Mouse (Mus musculus) thymus, postnatal 36 days (tissue): ENCODE data around the gene Olfr1383.
"Not testable (repeated sequence)": the region's sequence is repeated elsewhere in the genome, so short reads cannot be mapped to it uniquely, and the experiment has no call there.

ENCODE experiments used
- DNase-seq, 2 experiments: peaks; one replicate each; pipeline ENCODE4 v3.0.0; 2022; ENCODE audit warnings: mixed read lengths in 2 of 2

The Olfr1383 gene

GRCm38 (mm10) chr11:49519348-49519747, at the start of gene Olfr1383:
Olfr1383 (plus strand) TSS chr11:49519648.
- no peak for DNase-seq

- DNase-seq, result no peak
These were observed 33.5 kb upstream of the Olfr1383 start for GRCm38 (mm10) chr11:49485973-49486372.

GRCm38 (mm10) chr11:49488770-49489169, 30.7 kb upstream of the Olfr1383 start, which contains the start of gene Olfr1385:
Olfr1385 (plus strand) TSS chr11:49489070.
- not testable (repeated sequence) for DNase-seq

GRCm38 (mm10) chr11:49518086-49518485, 1.4 kb upstream of the Olfr1383 start:
- no peak for DNase-seq

GRCm38 (mm10) chr11:49527947-49528346, 8.5 kb downstream of the Olfr1383 start, which contains the start of gene Olfr1382:
Olfr1382 (plus strand) TSS chr11:49528247.
- no peak for DNase-seq

GRCm38 (mm10) chr11:49532761-49533160, 13.3 kb downstream of the Olfr1383 start:
- no peak for DNase-seq

- DNase-seq, result not testable (repeated sequence)
These were observed 17.2 kb downstream of the Olfr1383 start for GRCm38 (mm10) chr11:49536631-49537030.

- DNase-seq, result not testable (repeated sequence)
These were observed 23.7 kb downstream of the Olfr1383 start, which contains the start of gene Olfr1381 for GRCm38 (mm10) chr11:49543149-49543548. Olfr1381 (plus strand) TSS chr11:49543449.

- not testable (repeated sequence) for DNase-seq
These were observed 34.6 kb downstream of the Olfr1383 start for GRCm38 (mm10) chr11:49554033-49554432.

- not testable (repeated sequence) for DNase-seq
These were observed 37.1 kb downstream of the Olfr1383 start, which contains the start of gene Olfr1380 for GRCm38 (mm10) chr11:49556578-49556977. Olfr1380 (plus strand) TSS chr11:49556878.

- not testable (repeated sequence) for DNase-seq
These were observed 55.6 kb downstream of the Olfr1383 start for GRCm38 (mm10) chr11:49575054-49575453.
